Mouse (Mus musculus) stomach, embryonic 16.5 days (tissue): ENCODE measurements at regions not wholly inside any gene's neighbourhood (a gene's known extent, or its start where the extent isn't known, plus 50 kb on each side); places are given as distances from the start of the nearest gene placed in this dataset.

Experiments
- ATAC-seq: fragments of 200-750 bp; cut with Nextera tagmentation; 2 replicates; pipeline ENCODE4 v1.8.0; 2017; ENCODE audit warnings: moderate number of reproducible peaks, moderate TSS enrichment; ENCODE audit not compliant: insufficient read depth, low FRiP score
- H3K27ac ChIP-seq: fragments of 300-500 bp; sonication (generic); 2 replicates; pipeline ENCODE4 v1.5.1; 2014; ENCODE audit warnings: low read length
- H3K27me3 ChIP-seq: fragments of 300-500 bp; sonication (generic); 2 replicates; pipeline ENCODE4 v1.6.1; 2014; ENCODE audit warnings: low read length, control low read depth, mixed read lengths; ENCODE audit not compliant: control insufficient read depth, insufficient read depth
- H3K36me3 ChIP-seq: fragments of 300-500 bp; sonication (generic); 2 replicates; pipeline ENCODE4 v1.6.1; 2014; ENCODE audit warnings: low read length; ENCODE audit not compliant: control insufficient read depth, insufficient read depth
- H3K4me1 ChIP-seq: fragments of 300-500 bp; sonication (generic); 2 replicates; pipeline ENCODE4 v1.6.1; 2014; ENCODE audit warnings: low read length, control low read depth, mixed read lengths; ENCODE audit not compliant: control insufficient read depth, insufficient read depth
- H3K4me2 ChIP-seq: fragments of 300-500 bp; sonication (generic); 2 replicates; pipeline ENCODE4 v1.6.1; 2014; ENCODE audit warnings: low read depth, low read length, mixed read lengths
- H3K4me3 ChIP-seq: fragments of 300-500 bp; sonication (generic); replicated peaks from 2 replicates; pipeline ENCODE4 v1.5.1; 2014; ENCODE audit warnings: mild to moderate bottlenecking, low read length
- H3K9ac ChIP-seq: fragments of 300-500 bp; sonication (generic); 2 replicates; pipeline ENCODE4 v1.6.1; 2014; ENCODE audit warnings: low read length
- H3K9me3 ChIP-seq: fragments of 300-500 bp; sonication (generic); replicated peaks from 2 replicates; pipeline ENCODE4 v1.6.1; 2016; ENCODE audit warnings: low read length, control low read depth; ENCODE audit not compliant: control insufficient read depth
- WGBS: fragments of 180-500 bp; shearing (Covaris S2); extraction: QIAGEN DNeasy Blood & Tissue Kit; methylation state at CpG from one replicate; pipeline ENCODE4 v1.1.7; 2014; 5-methylcytosine and 5-hydroxymethylcytosine counted together

GRCm38 (mm10) chr4:152729421-152729820 lies 251.8 kb upstream of the Kcnab2 start:
- H3K36me3 ChIP-seq: no peaks in the 10 kb centered on the region
- no peak overlapping the region for H3K4me3 ChIP-seq
- H3K9ac ChIP-seq: no peak overlapping the region
- H3K4me1 ChIP-seq: no peaks in the 10 kb centered on the region
- peaks cover 3% of the 10 kb centered on the region; the same call in 1 of the 2 replicates for H3K27me3 ChIP-seq
- no peak overlapping the region for H3K4me2 ChIP-seq
- ATAC-seq: no peak
- no peak overlapping the region for H3K27ac ChIP-seq
- 82% methylated on average over 6 of the region's 6 CpGs for WGBS
- H3K9me3 ChIP-seq: no peaks in the 10 kb centered on the region

GRCm38 (mm10) chr4:152725881-152726280 lies 248.2 kb upstream of the Kcnab2 start:
- WGBS: 55% methylated on average over 5 of the region's 5 CpGs
- Histone ChIP-seq H3K27ac (no peak overlapping the region), H3K36me3 (no peaks in the 10 kb centered on the region)

GRCm38 (mm10) chr4:152725423-152725822 lies 247.8 kb upstream of the Kcnab2 start:
- Histone ChIP-seq H3K9me3 (no peaks in the 10 kb centered on the region), H3K27ac (no peak overlapping the region), H3K9ac (no peak overlapping the region), H3K36me3 (no peaks in the 10 kb centered on the region), H3K4me3 (no peak overlapping the region), H3K4me1 (no peaks in the 10 kb centered on the region), H3K27me3 (no peaks in the 10 kb centered on the region), H3K4me2 (no peak overlapping the region)
- 37% methylated on average over 6 of the region's 6 CpGs for WGBS
- no peak for ATAC-seq

More at GRCm38 (mm10) chr4:152725881-152726280, 248.2 kb upstream of the Kcnab2 start:
- Histone ChIP-seq H3K4me2 (no peak overlapping the region), H3K9ac (no peak overlapping the region), H3K9me3 (no peaks in the 10 kb centered on the region), H3K4me3 (no peak overlapping the region), H3K27me3 (no peaks in the 10 kb centered on the region), H3K4me1 (no peaks in the 10 kb centered on the region)
- ATAC-seq: no peak

- ATAC-seq: no peak
- no peak overlapping the region for H3K27ac ChIP-seq
- no peaks in the 10 kb centered on the region for H3K36me3 ChIP-seq
- H3K27me3 ChIP-seq: no peaks in the 10 kb centered on the region
- H3K4me3 ChIP-seq: no peak overlapping the region
- no peaks in the 10 kb centered on the region for H3K4me1 ChIP-seq
- H3K4me2 ChIP-seq: no peak overlapping the region
- no peak overlapping the region for H3K9ac ChIP-seq
- no peaks in the 10 kb centered on the region for H3K9me3 ChIP-seq
- WGBS: 73% methylated on average over 7 of the region's 7 CpGs
These were observed 247.1 kb upstream of the Kcnab2 start for GRCm38 (mm10) chr4:152724741-152725140.

GRCm38 (mm10) chr4:152724026-152724425 lies 246.4 kb upstream of the Kcnab2 start:
- Histone ChIP-seq H3K9me3 (no peaks in the 10 kb centered on the region), H3K4me3 (no peak overlapping the region), H3K4me2 (no peak overlapping the region), H3K27ac (no peak overlapping the region), H3K4me1 (no peaks in the 10 kb centered on the region), H3K36me3 (no peaks in the 10 kb centered on the region), H3K9ac (no peak overlapping the region), H3K27me3 (no peaks in the 10 kb centered on the region)
- no peak for ATAC-seq
- WGBS: 71% methylated on average over 10 of the region's 10 CpGs

- ATAC-seq: no peak
- no peak overlapping the region for H3K4me2 ChIP-seq
These were observed 242.9 kb upstream of the Kcnab2 start for GRCm38 (mm10) chr4:152720528-152720927.

GRCm38 (mm10) chr4:152719416-152720127 lies 241.9 kb upstream of the Kcnab2 start:
- Histone ChIP-seq H3K36me3 (no peaks in the 10 kb centered on the region), H3K9me3 (no peaks in the 10 kb centered on the region), H3K27ac (no peak overlapping the region), H3K9ac (no peak overlapping the region), H3K27me3 (no peaks in the 10 kb centered on the region), H3K4me2 (no peak overlapping the region), H3K4me1 (no peaks in the 10 kb centered on the region), H3K4me3 (no peak overlapping the region)
- no peak for ATAC-seq
- 87% methylated on average over 15 of the region's 15 CpGs for WGBS

More at GRCm38 (mm10) chr4:152720528-152720927, 242.9 kb upstream of the Kcnab2 start:
- no peaks in the 10 kb centered on the region for H3K9me3 ChIP-seq
- WGBS: 77% methylated on average over 8 of the region's 8 CpGs
- no peak overlapping the region for H3K9ac ChIP-seq
- H3K36me3 ChIP-seq: no peaks in the 10 kb centered on the region
- H3K27ac ChIP-seq: no peak overlapping the region
- no peak overlapping the region for H3K4me3 ChIP-seq
- H3K27me3 ChIP-seq: no peaks in the 10 kb centered on the region
- no peaks in the 10 kb centered on the region for H3K4me1 ChIP-seq

GRCm38 (mm10) chr4:152710339-152710738 lies 232.7 kb upstream of the Kcnab2 start:
- Histone ChIP-seq H3K4me2 (no peak overlapping the region), H3K27ac (no peak overlapping the region), H3K4me1 (no peaks in the 10 kb centered on the region), H3K9ac (no peak overlapping the region), H3K4me3 (no peak overlapping the region), H3K9me3 (no peaks in the 10 kb centered on the region), H3K36me3 (no peaks in the 10 kb centered on the region), H3K27me3 (no peaks in the 10 kb centered on the region)
- ATAC-seq: no peak
- WGBS: 86% methylated on average over 5 of the region's 5 CpGs

GRCm38 (mm10) chr4:152700217-152700616 lies 222.5 kb upstream of the Kcnab2 start:
- WGBS: 79% methylated on average over 7 of the region's 7 CpGs
- Histone ChIP-seq H3K9ac (no peak overlapping the region), H3K9me3 (no peaks in the 10 kb centered on the region), H3K27me3 (no peaks in the 10 kb centered on the region), H3K4me1 (no peaks in the 10 kb centered on the region), H3K4me2 (no peak overlapping the region), H3K27ac (no peak overlapping the region), H3K4me3 (no peak overlapping the region), H3K36me3 (no peaks in the 10 kb centered on the region)
- ATAC-seq: no peak
